Mouse (Mus musculus) C2C12 (cell line): Measurements from ENCODE around the gene Vps53. TPM values are rescaled to one million over a fixed set of nuclear protein-coding genes. Genes with fewer than 3 reads are reported as not detected.

Experiments used
- H3K27me3 ChIP-seq: one replicate; pipeline ENCODE4 v1.6.1; 2011; ENCODE audit not compliant: control insufficient read depth, insufficient read depth, insufficient read length
- H3K36me3 ChIP-seq: one replicate; pipeline ENCODE4 v1.6.1; 2011; ENCODE audit not compliant: control insufficient read depth, insufficient read depth
- H3K4me3 ChIP-seq: one replicate; pipeline ENCODE4 v1.5.1; 2011; ENCODE audit warnings: mild to moderate bottlenecking, control low read depth; ENCODE audit not compliant: poor library complexity, insufficient read depth, severe bottlenecking
- H3K79me2 ChIP-seq: one replicate; pipeline ENCODE4 v1.6.1; 2011; ENCODE audit not compliant: control insufficient read depth, insufficient read depth
- H3K79me3 ChIP-seq: one replicate; pipeline ENCODE4 v1.6.1; 2011; ENCODE audit warnings: low read depth, control low read depth
- H3ac ChIP-seq: one replicate; pipeline ENCODE3; 2011; ENCODE audit warnings: low read depth; ENCODE audit not compliant: control insufficient read depth, insufficient read length
- CEBPB ChIP-seq: IDR thresholded peaks from one replicate; pipeline ENCODE4 v1.6.1; 2011; ENCODE audit warnings: low read depth, mild to moderate bottlenecking, control low read depth, moderate library complexity
- CTCF ChIP-seq: IDR thresholded peaks from one replicate; pipeline ENCODE4 v1.5.1; 2011; ENCODE audit not compliant: control insufficient read depth, insufficient read depth, insufficient read length
- FOSL1 ChIP-seq: IDR thresholded peaks from one replicate; pipeline ENCODE4 v1.8.0; 2011; ENCODE audit warnings: mild to moderate bottlenecking, low read length; ENCODE audit not compliant: poor library complexity, insufficient read depth, severe bottlenecking
- MAX ChIP-seq: IDR thresholded peaks from one replicate; pipeline ENCODE4 v1.6.1; 2011; ENCODE audit warnings: mild to moderate bottlenecking, control low read depth
- MYOD1 ChIP-seq: IDR thresholded peaks from one replicate; pipeline ENCODE4 v1.6.1; 2011; ENCODE audit warnings: low read depth; ENCODE audit not compliant: control insufficient read depth, insufficient read length
- MYOG ChIP-seq: IDR thresholded peaks from one replicate; pipeline ENCODE4 v1.6.1; 2011; ENCODE audit not compliant: control insufficient read depth, insufficient read length; ENCODE audit errors: extremely low read depth
- USF1 ChIP-seq: IDR thresholded peaks from one replicate; pipeline ENCODE4 v1.6.1; 2011; ENCODE audit warnings: low read depth, mild to moderate bottlenecking, control low read depth, moderate library complexity
- polyA plus RNA-seq: library from polyadenylated mRNA; unstranded; fragments of >200 nt; fragmentation: generic; extraction: Trizol; gene quantifications from one replicate; pipeline ENCODE4 v1.2.1, GENCODE M21; 2012; ENCODE audit warnings: missing spikeins

The Vps53 gene
- polyA plus RNA-seq, 1 experiment = 29.2 TPM

DNA sequence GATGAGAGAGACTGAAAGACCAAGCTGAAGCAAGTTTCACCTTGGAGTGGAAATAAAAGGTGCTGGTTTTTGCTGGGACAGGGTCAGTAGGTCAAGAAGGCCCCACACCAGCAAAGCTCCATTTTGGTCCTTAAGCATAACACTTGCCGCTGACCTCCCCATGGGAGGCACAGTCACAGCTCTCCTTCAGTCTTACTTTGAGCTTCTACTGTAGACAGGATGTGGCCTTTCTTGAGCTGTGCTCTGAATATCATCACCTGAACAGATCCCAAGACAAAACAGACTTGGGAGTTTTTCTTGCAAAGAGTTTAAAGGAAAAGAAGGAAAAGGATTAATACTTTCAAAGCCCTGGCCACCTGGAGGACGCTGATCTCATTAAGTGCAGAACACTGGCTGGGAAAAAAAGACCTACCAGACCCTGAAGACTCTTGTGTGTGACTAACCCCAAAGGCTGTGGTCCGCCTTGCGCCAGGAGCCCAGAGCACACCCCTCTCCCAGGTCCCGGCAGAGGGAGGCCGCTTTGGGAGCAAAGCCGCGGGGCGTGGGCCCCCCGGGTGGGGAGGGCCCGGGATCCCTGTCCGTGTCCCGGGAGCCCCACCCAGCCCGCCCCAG lies 152.8 kb downstream of the Vps53 start:
- H3ac ChIP-seq = no peak overlapping the region
- H3K79me2 ChIP-seq = no peaks in the 10 kb centered on the region
- H3K4me3 ChIP-seq = peak overlapping the region; percentile 51
- no peaks in the 10 kb centered on the region for H3K27me3 ChIP-seq
- no peaks in the 10 kb centered on the region for H3K36me3 ChIP-seq
- TF ChIP-seq MAX = no peak
- TF ChIP-seq MYOG = no peak
- TF ChIP-seq FOSL1 = no peak
- H3K79me3 ChIP-seq = no peaks in the 10 kb centered on the region

DNA sequence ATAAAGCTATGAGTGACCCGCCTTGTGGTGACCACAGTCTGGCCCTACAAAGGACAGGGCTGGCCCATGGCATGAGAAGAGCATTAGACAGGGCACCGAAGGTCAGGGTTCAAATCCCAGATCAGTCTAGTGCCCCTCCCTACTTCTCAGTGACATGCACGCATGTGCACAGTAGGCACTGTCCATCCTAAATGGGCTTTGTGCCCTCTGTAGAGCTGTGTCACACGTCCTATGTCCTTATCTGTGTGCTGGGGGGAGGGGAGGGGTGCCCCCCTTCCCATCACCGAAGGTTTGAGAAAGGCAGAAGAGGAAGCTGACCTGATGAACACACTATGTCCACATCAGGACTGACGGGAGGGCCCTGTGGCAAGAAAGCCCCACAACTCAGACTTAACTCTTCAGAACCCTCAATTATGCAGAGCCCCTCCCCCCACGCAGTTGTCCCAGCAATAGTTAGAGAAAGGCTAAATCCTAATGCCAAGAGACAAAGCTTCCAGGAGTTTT lies 154.3 kb downstream of the Vps53 start:
- Histone ChIP-seq H3K79me2 (no peaks in the 10 kb centered on the region), H3K4me3 (no peak overlapping the region), H3ac (no peak overlapping the region), H3K36me3 (no peaks in the 10 kb centered on the region), H3K27me3 (no peaks in the 10 kb centered on the region), H3K79me3 (no peaks in the 10 kb centered on the region)
- TF ChIP-seq USF1 (no peak), MAX (no peak), CEBPB (no peak), FOSL1 (no peak), MYOG (no peak), CTCF (no peak), MYOD1 (no peak)

DNA sequence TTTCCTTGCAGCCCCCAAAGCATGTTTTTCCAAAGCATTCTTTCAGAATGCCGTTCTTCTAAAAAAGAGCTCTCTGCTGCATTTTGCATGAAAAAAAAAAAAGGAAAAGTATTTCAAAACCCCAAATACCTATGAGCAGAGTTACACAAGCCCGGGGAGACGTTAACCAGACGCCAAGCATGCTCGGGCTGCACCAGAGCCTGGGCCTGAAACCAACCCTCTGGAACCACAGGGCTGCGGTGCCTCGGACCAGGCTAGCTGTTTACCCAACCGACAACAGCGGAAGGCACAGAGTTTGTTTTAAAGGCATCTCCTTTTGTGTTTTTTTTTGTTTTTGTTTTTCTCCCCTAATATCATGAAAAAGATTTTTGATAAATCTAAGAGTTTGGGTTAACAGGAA lies 158.5 kb downstream of the Vps53 start:
- no peak overlapping the region for H3ac ChIP-seq
- TF ChIP-seq MYOG = no peak
- no peak overlapping the region for H3K4me3 ChIP-seq
- no peaks in the 10 kb centered on the region for H3K27me3 ChIP-seq
- H3K79me2 ChIP-seq = no peaks in the 10 kb centered on the region
- no peaks in the 10 kb centered on the region for H3K36me3 ChIP-seq
- H3K79me3 ChIP-seq = no peaks in the 10 kb centered on the region

DNA sequence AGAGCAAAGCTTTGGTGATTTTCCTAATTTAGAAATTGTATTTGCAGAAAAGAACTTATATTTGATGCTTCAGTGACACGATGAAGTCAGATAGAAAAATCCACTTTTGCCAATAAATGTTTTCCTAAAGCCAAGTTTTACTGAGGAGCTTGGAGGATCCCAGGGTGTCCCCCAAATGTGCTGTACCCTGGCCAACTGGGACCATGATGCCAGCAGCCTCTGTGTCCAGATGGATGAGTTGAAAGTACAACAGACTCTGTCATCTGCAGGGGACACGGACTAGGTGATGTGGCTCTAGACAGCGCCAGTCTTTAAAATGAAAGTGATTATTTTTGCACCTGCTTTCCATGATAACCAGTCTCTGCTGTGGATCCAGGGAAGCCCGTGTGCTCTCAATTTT lies 159.6 kb downstream of the Vps53 start:
- TF ChIP-seq MYOD1 = no peak
- no peak for TF ChIP-seq MYOG
- TF ChIP-seq CTCF = no peak
- no peak for TF ChIP-seq FOSL1
- no peak for TF ChIP-seq USF1
- no peak for TF ChIP-seq CEBPB
- no peak for TF ChIP-seq MAX

DNA sequence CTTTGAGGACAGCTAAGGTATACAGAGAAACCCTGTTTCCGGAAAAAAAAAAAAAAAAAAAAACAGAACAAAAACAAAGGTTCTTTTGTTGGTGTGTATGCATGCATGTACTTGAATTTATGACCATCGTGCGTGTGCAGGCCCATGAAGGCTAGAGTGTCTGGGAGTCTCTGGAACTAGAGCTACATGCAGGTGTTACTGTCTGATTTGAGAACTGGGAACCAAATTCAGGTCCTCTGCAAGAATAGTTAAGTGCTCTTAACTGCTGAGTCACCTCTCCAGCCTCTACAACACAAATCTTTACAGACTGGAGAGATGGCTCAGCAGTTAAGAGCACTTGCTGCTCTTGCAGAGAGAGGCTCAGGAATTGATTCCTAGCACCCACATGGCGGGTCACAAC lies 163.6 kb downstream of the Vps53 start:
- no peaks in the 10 kb centered on the region for H3K79me3 ChIP-seq
- TF ChIP-seq MAX = no peak
- no peak for TF ChIP-seq MYOG
- TF ChIP-seq MYOD1 = no peak
- no peak for TF ChIP-seq CEBPB
- no peak for TF ChIP-seq CTCF
- TF ChIP-seq FOSL1 = no peak
- TF ChIP-seq USF1 = no peak
- no peaks in the 10 kb centered on the region for H3K79me2 ChIP-seq
- no peaks in the 10 kb centered on the region for H3K27me3 ChIP-seq
- no peak overlapping the region for H3K4me3 ChIP-seq
- H3K36me3 ChIP-seq = no peaks in the 10 kb centered on the region
- no peak overlapping the region for H3ac ChIP-seq

More for the DNA sequence above, 159.6 kb downstream of the Vps53 start:
- Histone ChIP-seq H3ac (no peak overlapping the region), H3K27me3 (no peaks in the 10 kb centered on the region), H3K79me2 (no peaks in the 10 kb centered on the region), H3K4me3 (no peak overlapping the region), H3K36me3 (no peaks in the 10 kb centered on the region), H3K79me3 (no peaks in the 10 kb centered on the region)

DNA sequence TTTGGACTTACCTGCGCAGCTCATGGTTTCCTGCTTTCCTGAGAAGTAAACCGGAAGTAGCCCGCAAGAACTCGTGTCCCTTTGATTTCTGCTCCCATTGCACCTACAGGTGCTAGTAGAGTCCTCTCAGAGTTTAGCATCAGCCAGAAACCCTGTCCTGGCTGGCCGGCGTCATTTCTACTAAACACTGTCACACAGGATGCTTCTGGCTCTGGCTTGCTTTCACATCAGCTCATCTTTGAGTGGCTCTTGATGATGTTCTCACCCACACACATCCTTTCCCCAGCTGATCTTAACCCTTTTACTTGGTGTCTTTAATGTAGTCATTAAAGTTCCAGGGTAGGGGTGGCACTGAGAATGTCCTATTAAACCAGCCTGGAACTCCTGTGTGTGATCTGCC lies 164.2 kb downstream of the Vps53 start:
- H3K27me3 ChIP-seq = no peaks in the 10 kb centered on the region
- no peaks in the 10 kb centered on the region for H3K79me2 ChIP-seq
- TF ChIP-seq MYOD1 (no peak), FOSL1 (no peak), CEBPB (no peak), USF1 (no peak), CTCF (no peak), MAX (no peak), MYOG (no peak)
- no peak overlapping the region for H3ac ChIP-seq
- H3K79me3 ChIP-seq = no peaks in the 10 kb centered on the region
- no peaks in the 10 kb centered on the region for H3K36me3 ChIP-seq
- no peak overlapping the region for H3K4me3 ChIP-seq
